Mouse (Mus musculus) cerebellum, adult 2 months (tissue): ENCODE measurements around the gene Sdhb.

Experiments
- CTCF ChIP-seq: fragments of 200-500 bp; IDR thresholded peaks from 2 replicates; pipeline ENCODE4 v1.5.1; 2011; ENCODE audit warnings: low read depth, mild to moderate bottlenecking, control low read depth, low read length, moderate library complexity, borderline replicate concordance; ENCODE audit not compliant: insufficient read depth
- POLR2A ChIP-seq: fragments of 200-500 bp; IDR thresholded peaks from 2 replicates; pipeline ENCODE4 v1.6.1; 2011; ENCODE audit warnings: low read length, control low read depth, borderline replicate concordance; ENCODE audit not compliant: insufficient read depth

GRCm38 (mm10) chr4:140996812-140997211 is 35.8 kb downstream of the Sdhb start:
- no peak for TF ChIP-seq CTCF
- TF ChIP-seq POLR2A: no peak
